Comparison of ENCODE assay signal across 9 mouse cellular contexts in the genomic region with DNA sequence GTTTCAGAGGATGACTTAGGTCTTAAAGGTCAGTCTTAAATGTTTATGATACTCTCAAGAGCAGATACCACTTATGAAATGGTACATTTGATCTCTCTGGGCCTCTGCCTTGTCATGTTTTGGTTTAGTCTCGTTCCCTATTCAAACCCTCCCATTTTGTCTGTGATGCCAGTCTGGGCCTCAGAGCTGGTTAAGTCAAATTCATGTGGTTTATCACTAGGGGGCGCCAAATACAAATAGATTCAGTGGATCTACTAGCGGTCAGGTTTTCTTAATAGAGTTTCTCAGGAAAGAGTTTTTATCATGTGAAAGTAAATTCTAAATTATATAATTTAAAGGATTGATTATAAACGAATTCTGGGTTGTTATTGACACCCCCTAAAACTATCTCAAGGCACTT.
DNase-seq lines count a peak whose midpoint lies in the region; TF ChIP-seq lines count a peak whose summit lies in the region.
"Had no signal": no experiment of that assay in that cellular context is flagged by ENCODE, and none has a peak within 500 bp of the region (broad histone marks: within the 10 kb centered on the region; RNA-seq: fewer than 3 reads in every experiment).

No protein-coding gene starts in this region.

- peak; percentile 26 for DNase-seq in gastrocnemius, postnatal 10 days
- no peak for DNase-seq in gastrocnemius, adult 8-10 months (ENCODE audit: low spot score in 2 of 2)
- DNase-seq in spleen, postnatal 36 days (ENCODE audit: low spot score in 2 of 2) = peak; percentile 52 to 71
- DNase-seq in spleen, adult 12 weeks (ENCODE audit: low spot score) = no peak
- DNase-seq in cerebellum, adult 2 months = peak; percentile 43 to 73
- peak; percentile 28 to 43 for DNase-seq in heart, adult 9 months (ENCODE audit: low spot score in 2 of 2)
- peak; percentile 49 to 80 for DNase-seq in left cerebral cortex, postnatal 25 days (ENCODE audit: low spot score in 2 of 2)
- DNase-seq in retina, postnatal 7 days (ENCODE audit: low read depth, low spot score) = peak; percentile 57

- no peak for TF ChIP-seq POLR2A in cerebellum, adult 2 months (IDR thresholded peaks at IDR 0.05; ENCODE audit: borderline replicate concordance, insufficient read depth, low read length)

- H3K4me3 ChIP-seq in cerebellum, adult 2 months (replicated peaks; ENCODE audit: insufficient read depth, low read depth, low read length) = no peak overlapping the region
- H3K4me3 ChIP-seq: hindbrain, embryonic 15.5 days had no signal

- no peak overlapping the region for H3K27ac ChIP-seq in cerebellum, adult 2 months (ENCODE audit: insufficient read depth, low read length)
- H3K27ac ChIP-seq: hindbrain, embryonic 15.5 days had no signal

- intact Hi-C loops in left cerebral cortex, postnatal 25 days (cut with DNase I) = loop anchor here (1.0 kb wide), 1 partner anchor 97 kb away; no protein-coding TSS in a partner anchor

- TF ChIP-seq CTCF in cerebellum, adult 2 months (IDR thresholded peaks at IDR 0.05; ENCODE audit: borderline replicate concordance, insufficient read depth, low read depth, low read length) = peak; percentile 40; the same call in 1 of the 2 replicates

- peaks cover 5% of the 10 kb centered on the region; the same call in 1 of the 2 replicates for H3K4me1 ChIP-seq in cerebellum, adult 2 months (ENCODE audit: control insufficient read depth, insufficient read depth, low read length)

- 3% methylated on average over 4 of the region's 4 CpGs for WGBS in cerebellum, adult 2 months

- H3K27me3 ChIP-seq in cerebellum, adult 2 months (ENCODE audit: control insufficient read depth, insufficient read depth, low read length) = no peaks in the 10 kb centered on the region
- H3K27me3 ChIP-seq: hindbrain, embryonic 15.5 days had no signal

Comparison
In these comparisons a context has a peak if more than half of its experiments do, and no peak if none do; other contexts are left out.
1. DNase-seq: peak in gastrocnemius, postnatal 10 days (single experiment), spleen, postnatal 36 days (2 of 2), cerebellum, adult 2 months (2 of 2), heart, adult 9 months (2 of 2), left cerebral cortex, postnatal 25 days (2 of 2) and retina, postnatal 7 days (single experiment); none in gastrocnemius, adult 8-10 months (0 of 2) and spleen, adult 12 weeks (single experiment).